Mouse (Mus musculus): ENCODE measurements around the gene Tas2r104.

- TF ChIP-seq POLR2A (IDR thresholded peaks at IDR 0.05; ENCODE audit: insufficient read depth, low read length) = no peak
- TF ChIP-seq CTCF (IDR thresholded peaks at IDR 0.05; ENCODE audit: low read depth, low read length) = no peak
Observed at GRCm38 (mm10) chr6:131687395-131687794, 1.9 kb upstream of the Tas2r104 start, which contains the start of gene Tas2r105.
